Mouse (Mus musculus) left cerebral cortex, adult 2 months (tissue): ENCODE results near the gene Stard9. TPM values are rescaled to one million over a fixed set of nuclear protein-coding genes. Genes with fewer than 3 reads are reported as not detected.

Source experiments
- DNase-seq, 2 experiments: peaks; one replicate each; pipeline ENCODE4 v3.0.0; 2021 to 2022; ENCODE audit warnings: low spot score in 2 of 2, mixed read lengths in 1 of 2; ENCODE audit errors: extremely low spot score in 1 of 2
- H3K27ac ChIP-seq: fragments of 200-600 bp; 2 replicates; pipeline ENCODE4 v1.8.1; 2022
- H3K4me3 ChIP-seq: fragments of 200-600 bp; 2 replicates; pipeline ENCODE4 v1.8.1; 2022
- CTCF ChIP-seq: fragments of 200-600 bp; IDR thresholded peaks from 2 replicates; pipeline ENCODE4 v1.8.1; 2022; ENCODE audit warnings: antibody characterized with exemption, mild to moderate bottlenecking, moderate library complexity
- intact Hi-C: fragments of 180-260 bp; cut with DNase I; formaldehyde crosslinking; loops from one replicate; pipeline ENCODE4 v1.15.1; 2025
- total RNA-seq, 2 experiments: library from RNA; stranded (reverse); gene quantifications; 2 replicates each; pipeline ENCODE4 v1.2.3; 2021

Gene Stard9
- total RNA-seq, 2 experiments from 2014 or later, result 10.1 to 10.8 TPM

DNA sequence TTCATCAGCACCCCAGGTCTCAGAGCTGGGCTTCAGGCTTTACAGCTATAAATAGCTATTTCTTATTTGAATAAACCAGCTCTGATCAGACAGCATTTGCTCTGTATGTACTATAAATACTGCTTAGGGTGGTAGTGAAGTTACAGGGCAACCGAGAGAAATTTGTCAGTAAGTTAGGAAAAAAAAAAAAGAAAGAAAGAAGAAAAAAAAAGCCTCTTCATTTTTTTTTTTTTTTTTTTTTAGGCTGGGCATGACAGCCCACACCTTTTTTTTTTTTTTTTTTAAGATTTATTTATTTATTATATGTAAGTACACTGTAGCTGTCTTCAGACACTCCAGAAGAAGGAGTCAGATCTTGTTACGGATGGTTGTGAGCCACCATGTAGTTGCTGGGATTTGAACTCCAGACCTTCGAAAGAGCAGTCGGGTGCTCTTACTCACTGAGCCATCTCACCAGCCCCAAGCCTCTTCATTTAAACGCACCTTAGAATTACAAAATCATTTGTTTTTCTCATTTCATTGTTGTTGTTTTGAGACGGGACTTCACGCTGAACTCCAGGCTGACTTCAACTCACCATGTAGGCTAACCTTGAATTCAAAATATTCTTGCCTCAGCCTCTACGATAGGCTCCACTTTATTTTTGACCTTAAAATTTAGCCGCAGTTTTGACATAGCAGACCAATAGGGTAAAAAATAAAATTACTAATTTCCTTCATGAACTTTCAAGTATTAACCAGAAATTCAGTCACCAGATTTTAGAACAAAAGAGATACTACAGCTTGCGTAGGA, 650 bp upstream of the Stard9 start:
- DNase-seq, result no peak
- Histone ChIP-seq H3K27ac (0 out of 2 replicates have a peak overlapping the region, but pooled peaks have one; percentile 32), H3K4me3 (peak overlapping the region; percentile 56)
- intact Hi-C loops, result no loop called here
- no peak for TF ChIP-seq CTCF

DNA sequence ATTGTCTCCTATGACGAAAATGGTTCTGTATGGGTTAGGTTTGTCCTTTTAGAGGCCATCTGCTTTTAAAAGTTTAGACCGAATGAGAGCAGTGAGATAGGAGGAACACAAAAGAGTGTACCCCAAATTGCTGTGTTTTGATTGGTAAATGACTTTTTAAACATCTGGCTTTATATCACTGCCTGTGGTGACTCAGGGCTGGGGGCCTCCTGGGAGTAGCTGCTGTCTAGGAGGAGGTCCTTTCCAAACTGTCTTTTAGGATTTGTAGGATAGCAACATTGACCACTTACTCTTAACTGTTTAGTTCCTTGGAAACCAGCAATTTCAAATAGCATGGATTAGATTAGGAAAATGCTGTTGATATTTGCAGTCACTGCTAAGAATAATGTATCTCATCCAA, 1.3 kb downstream of the Stard9 start:
- Histone ChIP-seq H3K4me3 (no peak overlapping the region; the same call in 1 of the 2 replicates), H3K27ac (peak overlapping the region; percentile 6; the same call in 1 of the 2 replicates)
- no peak for TF ChIP-seq CTCF
- intact Hi-C loops, result no loop called here
- DNase-seq, result no peak

DNA sequence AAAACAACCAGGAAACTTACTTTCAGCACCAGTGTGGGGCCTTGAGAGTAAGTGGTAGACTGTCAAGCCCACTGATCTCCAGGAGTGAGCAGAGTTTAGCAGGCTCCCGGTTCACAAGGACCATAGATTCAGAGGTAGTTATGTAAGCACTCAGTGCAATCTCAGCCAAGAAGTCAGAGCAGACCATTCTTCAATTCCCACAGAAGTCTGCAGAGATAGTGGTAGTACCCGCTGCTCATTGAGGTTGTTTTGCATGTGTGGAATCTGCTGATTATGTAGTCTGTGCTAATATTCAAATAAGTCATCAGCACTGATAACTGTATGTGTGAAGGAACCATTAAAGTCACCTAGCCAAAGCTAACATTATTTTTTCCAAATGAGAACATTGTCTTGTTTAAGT, 1.7 kb downstream of the Stard9 start:
- DNase-seq, result no peak
- TF ChIP-seq CTCF, result no peak

DNA sequence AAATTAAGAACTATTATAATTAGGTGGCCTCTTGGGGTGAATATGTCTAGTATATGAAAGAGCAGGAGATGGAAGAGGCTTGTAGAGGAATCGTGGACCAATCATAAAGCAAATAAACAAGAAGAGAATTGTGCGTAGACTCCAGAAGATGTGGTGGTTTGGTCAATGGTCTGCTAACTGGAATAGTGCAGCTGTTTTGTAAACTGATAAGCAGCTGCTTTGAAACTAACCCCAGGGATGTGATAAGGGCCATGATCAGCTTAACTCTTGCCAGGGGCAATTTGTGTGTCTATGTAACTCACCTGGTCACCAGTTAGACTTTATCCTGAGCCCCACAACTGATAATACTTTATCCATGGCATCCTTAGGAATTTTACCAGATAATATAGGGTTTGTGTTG, 2.6 kb downstream of the Stard9 start:
- H3K27ac ChIP-seq, result no peak overlapping the region
- intact Hi-C loops, result no loop called here
- TF ChIP-seq CTCF, result no peak
- no peak for DNase-seq
- no peak overlapping the region for H3K4me3 ChIP-seq

More for the DNA sequence above, 1.7 kb downstream of the Stard9 start:
- intact Hi-C loops, result no loop called here
- Histone ChIP-seq H3K4me3 (no peak overlapping the region), H3K27ac (0 out of 2 replicates have a peak overlapping the region, but pooled peaks have one; percentile 7)

DNA sequence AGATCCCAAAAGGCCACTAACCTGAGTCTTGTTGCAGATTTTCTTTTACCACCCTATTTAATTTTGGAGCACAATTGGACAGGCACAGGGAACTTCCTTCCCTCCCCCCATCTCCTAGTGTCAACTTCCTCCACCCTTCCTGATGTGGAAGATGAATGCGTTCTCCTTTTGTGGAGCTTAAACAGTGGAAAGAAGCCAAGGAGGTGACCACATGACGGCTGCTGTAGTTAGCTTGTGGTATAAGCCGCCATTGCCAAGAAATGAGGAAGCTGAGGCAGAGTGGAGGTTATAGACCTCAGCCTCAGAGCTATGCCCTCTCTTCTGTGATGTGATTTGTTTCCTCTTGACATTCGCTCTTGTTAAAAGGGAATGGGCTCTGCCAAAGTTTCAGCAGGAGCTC, 3.0 kb downstream of the Stard9 start:
- TF ChIP-seq CTCF, result no peak
- intact Hi-C loops, result no loop called here
- no peak for DNase-seq
- no peak overlapping the region for H3K27ac ChIP-seq
- no peak overlapping the region for H3K4me3 ChIP-seq

DNA sequence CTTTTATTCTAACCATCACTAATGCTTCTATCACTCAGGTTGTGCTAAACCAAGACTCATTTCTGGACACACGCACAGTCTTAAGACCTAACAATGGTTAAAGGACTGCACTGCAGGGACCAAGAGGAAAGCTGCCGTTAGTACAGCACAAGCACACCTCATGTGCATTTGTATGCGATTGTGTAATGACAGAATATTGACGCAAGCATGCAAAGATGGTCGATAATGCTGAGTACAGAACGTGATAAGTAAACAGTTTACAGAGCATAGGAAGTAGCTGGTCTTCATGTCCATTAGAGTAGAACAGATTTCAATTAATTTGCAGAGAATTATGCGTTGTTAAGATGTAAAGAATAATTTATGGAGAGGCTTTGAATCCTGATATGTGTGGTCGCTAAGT, 11.9 kb downstream of the Stard9 start:
- DNase-seq, result no peak
- intact Hi-C loops, result no loop called here
- Histone ChIP-seq H3K27ac (no peak overlapping the region), H3K4me3 (no peak overlapping the region)
- TF ChIP-seq CTCF, result no peak

DNA sequence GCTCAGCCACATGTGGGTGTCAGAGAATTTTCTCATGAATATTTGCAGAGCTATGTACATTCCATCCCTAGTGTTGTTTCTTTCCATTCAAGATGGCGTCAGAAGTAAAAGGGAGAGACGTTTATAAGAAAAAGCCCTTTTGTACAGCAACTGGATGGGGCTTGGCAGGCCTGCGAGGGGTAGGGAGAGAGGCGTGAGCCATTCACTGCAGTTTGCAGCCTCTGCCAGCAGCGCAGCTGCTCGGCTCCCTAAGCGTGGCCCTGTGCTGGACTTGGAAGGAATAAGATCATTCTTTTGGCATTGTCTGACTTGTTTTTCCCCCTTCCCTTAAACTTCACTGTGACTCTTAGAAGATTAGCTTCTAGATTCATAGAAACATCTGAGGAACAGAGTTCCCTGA, 14.9 kb downstream of the Stard9 start:
- H3K27ac ChIP-seq, result peak overlapping the region; percentile 7; the same call in 1 of the 2 replicates
- DNase-seq, result peak in 1 of 2 experiments; percentile 13
- no peak for TF ChIP-seq CTCF
- no peak overlapping the region for H3K4me3 ChIP-seq
- intact Hi-C loops, result no loop called here

DNA sequence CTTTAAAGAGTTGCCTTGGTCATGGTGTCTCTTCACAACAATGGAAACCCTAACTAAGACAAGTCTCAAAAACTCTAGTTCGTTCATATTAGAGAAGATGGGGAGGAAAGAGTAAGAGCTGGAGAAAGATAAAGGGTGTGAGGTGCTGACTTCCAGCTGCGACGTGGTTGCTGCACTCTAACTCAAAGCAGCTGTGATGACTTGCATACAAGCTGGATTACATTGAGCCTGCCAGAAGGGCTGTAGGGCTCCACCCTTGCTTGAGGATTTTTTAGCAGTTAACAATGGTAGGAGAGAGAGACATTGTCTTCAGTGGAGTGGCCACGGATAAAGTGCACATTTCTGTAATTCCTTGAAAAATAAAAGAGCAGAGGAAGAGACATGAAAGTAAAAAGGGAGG, 17.9 kb downstream of the Stard9 start:
- intact Hi-C loops, result no loop called here

DNA sequence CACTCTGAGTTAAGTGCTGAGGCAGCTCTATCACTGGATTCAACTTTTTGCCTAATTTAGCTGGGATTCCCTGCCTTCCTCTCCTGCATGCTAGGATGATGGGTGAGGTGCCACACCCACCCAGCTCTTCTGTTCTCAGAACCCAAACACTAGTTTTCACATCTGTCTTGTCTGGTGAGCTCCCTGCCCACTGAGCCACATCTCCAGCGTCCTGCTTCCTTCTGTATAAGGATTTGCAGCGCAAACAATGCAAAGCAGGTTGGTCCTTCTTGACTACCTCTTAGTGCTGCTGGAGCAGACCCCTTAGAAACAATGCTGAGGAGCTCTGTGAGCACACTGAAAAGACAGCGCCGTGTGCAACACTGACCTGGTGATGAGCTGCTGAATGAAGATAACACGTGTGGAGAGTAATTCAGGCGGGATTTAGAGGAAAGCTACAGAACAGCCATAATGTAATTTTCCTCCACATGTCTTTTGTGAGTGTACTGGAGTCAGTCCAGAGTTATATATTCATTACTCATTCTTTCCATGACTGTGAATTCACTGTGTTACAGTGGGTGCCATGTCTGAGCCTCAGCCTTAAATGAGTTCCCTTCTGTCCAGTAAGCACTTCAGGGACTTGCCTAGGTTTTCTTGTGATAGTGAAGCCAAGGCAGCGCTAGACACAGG, 23.5 kb downstream of the Stard9 start:
- DNase-seq, result no peak
- no peak for TF ChIP-seq CTCF
- Histone ChIP-seq H3K4me3 (no peak overlapping the region), H3K27ac (no peak overlapping the region)
- intact Hi-C loops, result no loop called here

More for the DNA sequence above, 17.9 kb downstream of the Stard9 start:
- Histone ChIP-seq H3K4me3 (no peak overlapping the region), H3K27ac (no peak overlapping the region)
- TF ChIP-seq CTCF, result no peak
- DNase-seq, result no peak

DNA sequence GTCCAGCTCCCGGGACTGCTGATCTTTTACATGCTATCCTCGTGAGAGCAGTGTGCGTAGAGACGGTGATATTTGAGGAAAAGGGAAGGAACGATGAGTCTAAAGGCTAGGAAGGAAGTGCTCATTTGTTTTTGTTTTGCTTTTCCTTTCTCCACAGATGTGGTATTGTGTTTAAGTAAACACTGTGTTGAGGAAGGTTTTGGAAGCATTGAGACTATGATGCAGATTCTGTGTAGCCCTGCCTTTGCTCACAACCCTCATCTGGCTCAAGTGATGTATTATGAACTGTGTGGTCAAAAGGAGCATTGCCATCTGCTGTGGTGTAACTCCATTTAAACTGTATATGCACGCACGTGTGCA, 24.0 kb downstream of the Stard9 start:
- H3K4me3 ChIP-seq, result no peak overlapping the region
- H3K27ac ChIP-seq, result no peak overlapping the region
- TF ChIP-seq CTCF, result no peak
- no peak for DNase-seq
- intact Hi-C loops, result no loop called here

DNA sequence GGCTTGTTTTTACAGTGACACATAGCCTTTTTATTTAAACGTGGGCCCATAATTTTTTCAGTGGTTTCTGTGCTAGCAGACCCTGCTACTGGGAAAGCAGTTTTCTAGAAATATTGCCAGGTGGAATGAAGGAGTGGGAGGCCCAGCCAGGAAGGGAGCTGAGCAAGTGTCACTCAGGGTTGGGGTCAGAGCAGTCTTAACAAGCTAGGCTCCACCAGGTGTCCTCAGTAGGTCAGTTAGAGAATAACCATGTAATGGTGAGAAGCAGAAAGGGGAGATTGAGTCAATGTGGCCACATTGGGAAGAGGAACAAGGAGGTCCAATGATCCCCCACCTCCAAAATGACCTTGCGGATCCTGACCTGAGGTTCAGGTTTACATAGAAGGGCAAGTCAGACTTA, 25.8 kb downstream of the Stard9 start:
- DNase-seq, result no peak
- intact Hi-C loops, result no loop called here

DNA sequence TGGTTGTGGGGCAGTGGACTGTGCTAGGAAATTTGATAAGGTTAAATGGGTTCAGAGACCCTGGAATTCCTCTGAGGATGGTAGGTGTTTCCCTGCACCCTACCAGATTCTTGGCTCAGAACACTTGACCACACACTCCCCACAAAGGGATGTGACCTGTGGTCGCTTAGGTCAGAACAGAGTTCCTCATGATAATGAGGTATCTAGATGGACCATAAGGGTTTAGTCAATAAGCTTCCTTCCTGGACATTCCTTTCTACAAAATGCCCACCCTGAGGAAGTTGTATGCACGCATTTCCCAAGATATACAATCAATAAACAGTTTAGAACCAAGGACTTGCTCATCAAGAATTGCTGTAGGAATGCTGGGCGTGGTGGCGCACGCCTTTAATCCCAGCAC, 27.0 kb downstream of the Stard9 start:
- H3K27ac ChIP-seq, result no peak overlapping the region
- DNase-seq, result no peak
- no peak for TF ChIP-seq CTCF
- intact Hi-C loops, result no loop called here
- H3K4me3 ChIP-seq, result no peak overlapping the region

More for the DNA sequence above, 25.8 kb downstream of the Stard9 start:
- no peak for TF ChIP-seq CTCF
- H3K4me3 ChIP-seq, result no peak overlapping the region
- H3K27ac ChIP-seq, result no peak overlapping the region
